Mouse (Mus musculus) liver, adult 2 months (tissue): ENCODE measurements around the gene Qrsl1.
"Not testable (repeated sequence)": the region's sequence is repeated elsewhere in the genome, so short reads cannot be mapped to it uniquely, and the experiment has no call there.

Source experiments
- CTCF ChIP-seq: fragments of 200-500 bp; IDR thresholded peaks from 2 replicates; pipeline ENCODE4 v1.5.1; 2011; ENCODE audit warnings: low read depth, low read length, control low read depth
- POLR2A ChIP-seq: fragments of 200-500 bp; IDR thresholded peaks from 2 replicates; pipeline ENCODE4 v1.6.1; 2011; ENCODE audit warnings: low read length, control low read depth; ENCODE audit not compliant: insufficient read depth; ENCODE audit errors: extremely low read depth

- not testable (repeated sequence) for TF ChIP-seq POLR2A, CTCF
Observed at GRCm38 (mm10) chr10:43925776-43926175, 24.2 kb upstream of the Qrsl1 start.
